Mouse (Mus musculus): ENCODE data around the gene Gm9922. TPM values are rescaled to one million over a fixed set of nuclear protein-coding genes. Genes with fewer than 3 reads are reported as not detected.

The Gm9922 gene
- not detected for polyA plus RNA-seq (2017; shearing (Covaris generic))

GRCm38 (mm10) chr14:101729237-101729971 lies at the start of gene Gm9922, which contains the start of gene Lmo7:
TSS of gene Gm9922 (minus strand) at chr14:101729814.
TSS of gene Lmo7 (plus strand) at chr14:101729957.

Other genes with a start within 250 kb of the Gm9922 start
- 77.9 TPM for gene Tbc1d4, start 120.6 kb downstream of the Gm9922 start, polyA plus RNA-seq (2017; shearing (Covaris generic))
- gene Commd6, start 89.1 kb downstream of the Gm9922 start, polyA plus RNA-seq (2017; shearing (Covaris generic)) = 37.3 TPM
- gene Uchl3, start 75.8 kb downstream of the Gm9922 start, polyA plus RNA-seq (2017; shearing (Covaris generic)) = 67.7 TPM
- 0.51 TPM for gene Lmo7, start 143 bp upstream of the Gm9922 start, polyA plus RNA-seq (2017; shearing (Covaris generic))